ENCODE assay signal across 17 mouse cellular contexts in genomic region chr9:111777433-111778135, GRCm38 (mm10).
"Had no signal": no experiment of that assay in that cellular context is flagged by ENCODE, and none has a peak within 500 bp of the region (broad histone marks: within the 10 kb centered on the region; RNA-seq: fewer than 3 reads in every experiment).

No protein-coding gene starts in this region.

- H3K4me3 ChIP-seq: layer of hippocampus, adult 2 months; left cerebral cortex, adult 2 months; limb, embryonic 10.5 days; liver, embryonic 15.5 days; megakaryocyte, embryonic 14.5 days had no signal

- DNase-seq: kidney, adult 11 months; kidney, adult 9 months; kidney, postnatal 4 days; lung, adult 2 months; right cerebral cortex, postnatal 4 days; spleen, adult 18-20 months; thymus, adult 18-20 months; thymus, postnatal 14 days had no signal

- H3K9me3 ChIP-seq: limb, embryonic 10.5 days; liver, embryonic 15.5 days had no signal

- H3K27me3 ChIP-seq: liver, embryonic 15.5 days; megakaryocyte, embryonic 14.5 days had no signal

- H3K36me3 ChIP-seq: limb, embryonic 10.5 days; liver, embryonic 15.5 days had no signal

- H3K4me2 ChIP-seq: liver, embryonic 11.5 days; liver, embryonic 15.5 days had no signal

- H3K27ac ChIP-seq: kidney, postnatal 0 days; layer of hippocampus, adult 2 months; left cerebral cortex, adult 2 months; limb, embryonic 10.5 days; liver, embryonic 15.5 days; macrophage had no signal

- ATAC-seq: lung, postnatal 0 days had no signal

- H3K4me1 ChIP-seq: limb, embryonic 10.5 days; liver, embryonic 15.5 days; megakaryocyte, embryonic 14.5 days had no signal

- H3K9ac ChIP-seq: liver, embryonic 15.5 days had no signal
